8 mouse cellular contexts compared by ENCODE assay signal in the genomic region with DNA sequence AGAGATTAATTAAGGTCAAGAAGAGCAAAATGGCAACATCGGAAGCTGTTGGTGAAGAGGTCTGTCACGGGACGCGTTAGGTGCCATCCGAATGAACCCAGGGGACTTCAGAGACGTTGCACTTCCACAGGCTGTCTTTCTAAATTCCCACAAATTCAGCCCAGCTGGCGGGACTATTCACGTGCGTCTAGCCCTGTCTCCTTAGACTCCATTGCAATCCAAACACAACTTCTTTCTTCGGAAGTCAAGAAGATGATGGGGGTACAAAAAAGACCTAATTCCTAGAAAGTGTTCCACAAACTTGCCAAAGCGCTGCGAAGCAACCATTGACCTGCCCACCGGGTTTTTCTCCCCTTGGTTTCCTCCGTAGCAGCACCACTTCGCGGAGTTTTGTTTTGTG. TPM values are rescaled to one million over a fixed set of nuclear protein-coding genes. Genes with fewer than 3 reads are reported as not detected.
A peak's percentile ranks its signal among the peaks of the same experiment; 100 is the strongest.
DNase-seq lines count a peak whose midpoint lies in the region; ATAC-seq and TF ChIP-seq lines count a peak whose summit lies in the region.

No protein-coding gene starts in this region.

- H3K9ac ChIP-seq in embryonic facial prominence, embryonic 15.5 days = peak overlapping the region; percentile 53
- peak overlapping the region; percentile 73 for H3K9ac ChIP-seq in neural tube, embryonic 12.5 days

- H3K4me1 ChIP-seq in embryonic facial prominence, embryonic 15.5 days = no peaks in the 10 kb centered on the region
- peaks cover 26% of the 10 kb centered on the region for H3K4me1 ChIP-seq in limb, embryonic 10.5 days
- H3K4me1 ChIP-seq in neural tube, embryonic 12.5 days = peaks cover 7% of the 10 kb centered on the region; the same call in 1 of the 2 replicates

- no peak for ATAC-seq in embryonic facial prominence, embryonic 15.5 days (ENCODE audit: insufficient number of reproducible peaks, low FRiP score, low TSS enrichment, low read depth)
- no peak; the same call in 1 of the 2 replicates for ATAC-seq in neural tube, embryonic 12.5 days (ENCODE audit: low FRiP score, low read depth)

- H3K9me3 ChIP-seq in embryonic facial prominence, embryonic 15.5 days (replicated peaks) = no peaks in the 10 kb centered on the region
- no peaks in the 10 kb centered on the region for H3K9me3 ChIP-seq in limb, embryonic 10.5 days (replicated peaks)
- no peaks in the 10 kb centered on the region for H3K9me3 ChIP-seq in neural tube, embryonic 12.5 days

- peak overlapping the region; percentile 65 for H3K4me2 ChIP-seq in embryonic facial prominence, embryonic 15.5 days (replicated peaks)
- peak overlapping the region; percentile 94 for H3K4me2 ChIP-seq in neural tube, embryonic 12.5 days (replicated peaks)

- H3K4me3 ChIP-seq in layer of hippocampus, adult 2 months = peak overlapping the region; percentile 62
- H3K4me3 ChIP-seq in embryonic facial prominence, embryonic 15.5 days (replicated peaks) = peak overlapping the region; percentile 75
- H3K4me3 ChIP-seq in limb, embryonic 10.5 days = peak overlapping the region; percentile 73
- peak overlapping the region; percentile 57 for H3K4me3 ChIP-seq in neural tube, embryonic 12.5 days

- WGBS in embryonic facial prominence, embryonic 15.5 days = 0% methylated on average over 16 of the region's 16 CpGs
- under 1% methylated on average over 16 of the region's 16 CpGs for WGBS in limb, embryonic 10.5 days
- WGBS in neural tube, embryonic 12.5 days = under 1% methylated on average over 16 of the region's 16 CpGs

- no peaks in the 10 kb centered on the region for H3K27me3 ChIP-seq in embryonic facial prominence, embryonic 15.5 days
- H3K27me3 ChIP-seq in limb, embryonic 10.5 days (ENCODE audit: low read depth, poor library complexity, severe bottlenecking) = no peaks in the 10 kb centered on the region
- H3K27me3 ChIP-seq in neural tube, embryonic 12.5 days (replicated peaks) = no peaks in the 10 kb centered on the region

- H3K36me3 ChIP-seq in embryonic facial prominence, embryonic 15.5 days = no peaks in the 10 kb centered on the region
- H3K36me3 ChIP-seq in limb, embryonic 10.5 days = peaks cover 2% of the 10 kb centered on the region; the same call in 1 of the 2 replicates
- H3K36me3 ChIP-seq in neural tube, embryonic 12.5 days = no peaks in the 10 kb centered on the region

- peak overlapping the region; percentile 78 for H3K27ac ChIP-seq in layer of hippocampus, adult 2 months
- peak overlapping the region; percentile 92 for H3K27ac ChIP-seq in embryonic facial prominence, embryonic 15.5 days (replicated peaks)
- peak overlapping the region; percentile 95 for H3K27ac ChIP-seq in limb, embryonic 10.5 days
- peak overlapping the region; percentile 79; the same call in 1 of the 2 replicates for H3K27ac ChIP-seq in neural tube, embryonic 12.5 days

- no peak for TF ChIP-seq CTCF in layer of hippocampus, adult 2 months (conservative IDR thresholded peaks at IDR 0.05)

- no peak for DNase-seq in layer of hippocampus, adult 2 months (ENCODE audit: low spot score in 2 of 2)
- DNase-seq in layer of hippocampus, postnatal 10 days (ENCODE audit: low spot score in 2 of 2) = no peak
- DNase-seq in limb, embryonic 10.5 days (ENCODE audit: low spot score) = no peak
- no peak for DNase-seq in layer of hippocampus, adult 8-10 months (ENCODE audit: low spot score in 2 of 2)
- DNase-seq in layer of hippocampus, adult 11-12 months (ENCODE audit: low spot score) = no peak
- DNase-seq in adrenal gland, postnatal 36 days = no peak

RNA-seq across cellular contexts. Expression of gene Robo2, which starts 0.6 kb away (rescaled TPM):
- 100 to 1,000 TPM; 101 to 105 TPM for total RNA-seq in layer of hippocampus, adult 2 months (2021)
- 100 to 1,000 TPM; 142 to 146 TPM for total RNA-seq in layer of hippocampus, postnatal 10 days (2021)
- polyA plus RNA-seq in embryonic facial prominence, embryonic 15.5 days (2015; fragmentation: Nextera tagmentation; extraction: Ambion mirVana) = 85.0 and 88.6 TPM in 2 replicates
- polyA plus RNA-seq in limb, embryonic 10.5 days (2016; fragmentation: Nextera tagmentation; extraction: Ambion mirVana) = 38.8 and 84.8 TPM in 2 replicates
- 64.0 and 67.1 TPM in 2 replicates for polyA plus RNA-seq in neural tube, embryonic 12.5 days (2016; fragmentation: Nextera tagmentation; extraction: Ambion mirVana)
- 100 to 1,000 TPM in 1 of 4 experiments, 10 to 100 TPM in 3; 97.2 to 101 (median 99.2) TPM for total RNA-seq in layer of hippocampus, adult 8-10 months (2022)
- 1 to 10 TPM; 2.9 to 3.5 TPM for total RNA-seq in adrenal gland, postnatal 36 days (2021)

Comparison
In these comparisons a context has a peak if more than half of its experiments do, and no peak if none do; other contexts are left out.
1. RNA of gene Robo2, which starts 0.6 kb away (total RNA-seq): 142 to 146 TPM in layer of hippocampus, postnatal 10 days, 101 to 105 TPM in layer of hippocampus, adult 2 months and 97.2 to 101 TPM in layer of hippocampus, adult 8-10 months; 2.9 to 3.5 TPM in adrenal gland, postnatal 36 days; every median in the first group is over 10 times any median in the second.
2. Peak in every context shown above with its lines, with median percentiles within 50 percentile points of each other: H3K27ac ChIP-seq and H3K4me3 ChIP-seq.